Mouse (Mus musculus): ENCODE results near the gene Afap1l2. TPM values are rescaled to one million over a fixed set of nuclear protein-coding genes. Genes with fewer than 3 reads are reported as not detected.

Afap1l2 gene
- total RNA-seq, 2 experiments from 2014 or later, result 2.3 to 3.8 TPM

DNA sequence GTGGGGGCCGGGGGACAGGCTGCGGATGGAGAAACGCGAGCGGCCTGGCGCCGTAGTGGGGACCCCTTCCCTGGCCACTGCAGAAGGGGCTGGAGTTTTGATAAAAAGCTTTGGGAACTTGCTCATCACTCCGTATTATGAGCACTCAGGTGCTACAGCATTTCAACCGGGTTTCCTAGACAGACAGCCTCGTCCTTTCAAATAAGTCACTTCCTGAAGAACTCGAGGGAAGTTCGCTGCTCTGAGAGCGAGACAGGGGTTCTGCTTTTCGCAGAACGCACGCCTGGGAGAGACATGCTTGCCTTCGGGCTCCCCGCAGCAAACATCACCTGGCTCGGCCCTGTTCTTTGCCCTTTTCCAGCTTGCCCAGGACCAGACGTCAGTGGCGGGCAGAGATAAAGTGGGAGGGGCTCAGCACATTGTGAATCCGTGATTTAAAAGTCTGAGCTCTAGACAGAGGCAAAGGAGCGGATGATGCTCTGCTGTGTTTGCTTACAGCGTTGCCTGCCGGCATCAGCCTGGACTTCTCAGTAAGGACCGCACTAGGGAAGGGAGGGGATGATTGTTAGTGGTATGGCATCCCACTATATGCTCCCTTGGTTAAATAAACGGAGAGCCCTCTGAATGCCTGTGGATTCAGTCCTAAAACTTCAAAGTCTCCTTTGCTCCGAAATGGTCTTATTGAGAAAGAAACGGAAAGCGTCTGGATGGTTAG lies 133.3 kb downstream of the Afap1l2 start:
- no peak for DNase-seq

DNA sequence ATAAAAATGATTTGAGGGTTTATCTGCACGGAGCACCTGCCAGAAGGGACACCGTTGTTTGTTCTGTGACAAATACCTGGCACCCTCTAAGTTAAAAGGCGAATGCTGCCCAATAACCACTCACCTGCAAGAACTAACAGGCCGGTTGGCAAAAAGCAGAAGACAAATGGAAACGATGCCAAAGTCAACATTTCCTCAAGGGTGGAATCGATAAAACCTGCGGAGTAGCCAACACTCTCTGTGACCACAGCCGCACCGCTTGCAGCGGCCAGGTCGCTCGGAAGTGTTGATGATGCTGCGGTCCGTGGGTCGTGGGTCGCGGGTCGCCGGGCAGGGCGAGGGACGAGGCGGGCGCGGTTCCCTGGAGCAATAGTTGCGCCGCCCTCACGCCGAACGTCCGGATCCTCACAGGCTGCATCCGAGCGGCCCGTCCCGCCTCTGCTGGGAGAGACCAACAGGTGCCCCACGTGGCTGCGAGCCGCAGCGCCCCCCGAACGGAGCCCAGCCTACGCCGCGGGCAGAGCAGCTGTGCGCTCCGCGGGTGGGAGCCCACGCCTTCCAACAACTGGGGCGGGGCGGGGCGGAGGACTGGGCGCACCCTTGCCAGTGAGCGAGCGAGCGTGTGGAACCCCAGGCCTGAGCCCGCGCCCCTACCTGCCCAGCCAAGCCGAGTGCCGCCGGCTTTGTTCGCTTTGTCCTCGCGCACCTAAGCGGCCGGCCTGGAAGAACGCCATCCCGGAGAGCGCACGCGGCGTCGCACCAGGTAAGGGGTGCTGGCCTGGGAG lies 134.0 kb downstream of the Afap1l2 start, which contains the start of gene Vwa2:
TSS of gene Vwa2 (plus strand) at position 434 of the 785 bp plus-strand sequence.
- no peak for DNase-seq

GRCm38 (mm10) chr19:56867701-56868100 lies 140.3 kb downstream of the Afap1l2 start:
- DNase-seq, result no peak

Other genes starting within 250 kb of the Afap1l2 start
- 10 to 100 TPM; 18.8 to 19.2 TPM for gene Ccdc186, start 186.0 kb downstream of the Afap1l2 start, total RNA-seq (2021)
- gene Tdrd1, start 182.0 kb downstream of the Afap1l2 start, total RNA-seq (2021), result not detected
- not detected for gene Vwa2, start 134.0 kb downstream of the Afap1l2 start, total RNA-seq (2021)